Mouse (Mus musculus) lung, postnatal 10 days (tissue): ENCODE data around the gene Dusp28.

Experiments
- DNase-seq: peaks from one replicate; pipeline ENCODE4 v3.0.0; 2021

Gene Dusp28

DNA sequence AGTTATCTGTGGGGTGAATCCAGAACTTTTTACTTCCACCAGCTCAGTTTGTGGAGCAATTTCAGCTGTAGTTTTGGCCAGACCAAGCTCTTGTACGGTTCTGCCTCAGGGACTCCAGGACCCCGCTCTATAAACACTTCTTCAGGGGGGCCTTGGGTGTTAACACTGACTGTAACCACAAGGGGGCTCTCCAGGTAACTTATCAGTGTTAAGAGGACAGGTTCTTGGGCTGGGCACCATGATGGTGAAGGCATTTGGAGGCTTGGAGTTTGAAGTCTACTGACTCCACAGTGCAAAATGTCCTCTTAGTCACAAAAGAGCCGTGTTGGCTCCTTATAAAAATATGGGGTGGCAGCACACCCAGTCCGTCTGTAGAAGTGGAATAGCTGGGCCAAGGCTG, 2.3 kb downstream of the Dusp28 start:
- no peak for DNase-seq

DNA sequence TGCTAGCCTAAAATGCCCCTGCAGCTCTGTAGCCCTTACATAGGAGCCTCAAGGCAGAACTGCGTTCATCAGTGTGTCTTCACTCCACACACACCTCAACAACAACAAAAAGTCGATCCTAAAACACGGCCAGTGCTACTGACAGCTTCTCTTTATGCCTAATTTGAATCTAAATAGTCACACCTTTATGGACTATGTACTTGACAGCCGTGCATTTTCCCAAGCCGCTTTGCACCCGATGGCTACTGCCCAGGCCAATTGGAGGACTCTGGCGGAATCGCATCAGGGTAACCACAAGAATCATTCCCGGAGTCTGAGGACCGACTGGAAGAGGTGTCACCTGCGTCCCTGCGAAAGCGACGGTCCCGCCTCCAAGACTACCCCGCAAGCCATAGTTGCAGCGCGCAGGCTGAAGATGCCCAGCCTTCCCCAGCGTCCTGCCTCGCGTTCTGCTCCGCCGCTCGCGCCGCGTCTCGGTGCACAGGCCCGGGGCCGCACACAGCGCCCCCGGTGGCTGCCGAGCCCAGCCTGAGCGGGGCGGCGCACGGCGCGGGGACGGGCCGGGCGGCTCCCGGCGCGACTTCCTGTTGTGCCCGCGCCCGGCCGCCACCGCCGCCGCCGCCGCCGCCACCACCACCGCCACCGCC, 3.6 kb downstream of the Dusp28 start, which contains the start of gene Rnpepl1:
Gene Rnpepl1, plus strand, starts transcription at position 545 of the 647 bp plus-strand sequence.
- DNase-seq: peak; percentile 79

DNA sequence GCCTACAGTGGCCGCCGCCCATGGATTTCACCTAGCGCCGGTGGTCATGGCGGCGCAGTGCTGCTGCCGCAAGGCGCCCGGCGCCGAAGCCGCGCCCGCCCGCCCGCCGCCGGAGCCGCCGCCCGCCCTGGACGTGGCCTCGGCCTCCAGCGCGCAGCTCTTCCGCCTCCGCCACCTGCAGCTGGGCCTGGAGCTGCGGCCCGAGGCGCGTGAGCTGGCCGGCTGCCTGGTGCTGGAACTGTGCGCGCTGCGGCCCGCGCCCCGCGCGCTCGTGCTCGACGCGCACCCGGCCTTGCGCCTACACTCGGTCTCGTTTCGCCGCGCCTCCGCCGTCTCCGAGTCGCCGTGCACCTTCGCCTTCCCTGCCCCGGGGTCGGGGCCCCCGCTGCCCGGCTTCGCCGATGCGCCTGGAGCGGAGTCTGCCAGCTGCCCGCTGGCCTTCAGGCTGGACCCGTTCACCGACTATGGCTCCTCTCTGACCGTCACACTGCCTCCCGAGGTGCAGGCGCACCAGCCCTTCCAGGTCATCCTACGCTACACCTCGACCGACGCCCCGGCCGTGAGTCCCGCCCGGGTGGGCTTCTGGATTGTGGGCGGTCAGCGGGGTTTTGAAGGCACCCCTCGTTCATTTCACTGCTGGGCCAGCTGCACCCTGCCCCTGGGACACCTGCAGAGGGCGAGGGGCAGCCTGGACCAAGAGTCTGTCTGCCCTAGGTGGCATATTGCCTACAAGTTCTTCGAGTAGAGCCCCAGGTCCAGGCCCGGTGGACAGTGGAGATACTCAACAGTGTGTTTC, 4.3 kb downstream of the Dusp28 start:
- DNase-seq: peak; percentile 63

DNA sequence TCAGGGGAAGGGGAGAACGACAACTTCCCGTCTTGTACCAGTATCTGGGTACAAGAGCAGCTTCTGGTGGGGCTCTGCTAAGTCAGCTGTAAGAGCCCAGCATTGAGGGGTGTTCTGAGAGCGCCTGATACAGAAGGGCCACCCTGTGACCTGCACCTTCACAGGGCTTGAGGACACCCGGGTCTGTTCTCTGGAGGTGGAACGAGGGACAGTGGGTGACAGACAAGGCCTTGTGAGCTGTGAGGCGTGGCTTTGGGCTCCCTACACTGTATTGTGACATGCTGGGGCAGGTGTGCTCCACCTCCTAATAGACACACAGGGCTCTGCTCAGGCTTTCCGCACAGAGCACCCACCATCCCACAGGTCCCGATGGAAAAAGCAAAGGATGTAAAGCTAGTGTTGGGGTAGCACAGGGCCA, 4.9 kb downstream of the Dusp28 start:
- DNase-seq: no peak

DNA sequence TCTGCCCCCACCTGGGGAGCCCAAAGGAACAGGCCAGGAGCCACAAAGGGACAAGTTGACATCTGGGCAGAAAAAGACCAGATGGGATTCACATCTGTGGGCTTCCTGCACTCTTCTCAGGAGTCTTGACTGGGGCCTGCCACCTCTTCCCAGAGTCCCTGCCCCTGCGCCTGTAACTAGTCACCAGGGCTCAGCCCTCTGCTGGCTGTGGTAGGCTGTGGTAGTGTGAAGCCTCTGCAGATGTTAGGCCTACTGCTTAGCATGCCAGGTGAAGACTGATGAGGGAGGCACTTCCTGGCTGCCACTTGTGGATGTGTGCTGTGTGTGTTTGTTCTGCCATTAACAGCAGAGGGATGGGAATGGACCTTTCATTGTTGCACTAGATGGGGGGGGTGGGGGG, 5.5 kb downstream of the Dusp28 start:
- DNase-seq: no peak

DNA sequence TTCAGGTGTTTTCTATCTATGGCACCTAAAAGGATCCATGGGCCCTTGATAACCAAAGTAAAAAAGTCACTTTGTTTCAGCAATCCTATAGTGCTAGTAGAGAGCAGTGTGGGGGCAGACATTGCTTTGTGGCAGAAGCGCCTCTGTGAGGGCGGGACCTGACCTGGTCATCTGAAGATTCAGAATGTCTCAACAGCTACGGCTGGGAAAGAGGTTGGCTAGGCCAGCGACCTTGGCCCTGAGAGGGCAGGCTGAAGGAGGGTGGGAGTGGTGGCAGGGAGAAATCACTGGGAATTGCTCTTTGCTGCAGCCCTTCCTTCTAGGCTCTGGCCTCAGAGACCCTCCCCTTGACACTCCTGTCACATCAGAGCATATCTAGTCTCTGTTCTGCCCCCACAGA, 7.5 kb downstream of the Dusp28 start:
- DNase-seq: no peak

DNA sequence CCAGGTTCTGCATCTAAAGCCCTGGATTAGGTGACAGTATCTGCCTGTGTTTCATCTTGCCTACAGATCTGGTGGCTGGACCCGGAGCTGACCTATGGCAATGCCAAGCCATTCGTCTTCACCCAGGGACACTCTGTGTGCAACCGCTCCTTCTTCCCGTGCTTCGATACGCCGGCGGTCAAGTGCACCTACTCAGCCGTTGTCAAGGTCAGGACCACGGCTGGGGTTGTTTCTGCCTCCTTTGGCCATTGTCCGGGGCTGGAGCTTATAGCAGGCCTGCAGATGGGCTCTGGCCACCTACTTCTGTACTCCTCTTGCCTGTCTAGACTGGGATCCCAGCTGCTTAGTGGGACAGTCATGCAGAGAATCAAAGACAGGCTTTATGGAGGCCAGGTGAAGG, 8.2 kb downstream of the Dusp28 start:
- no peak for DNase-seq

DNA sequence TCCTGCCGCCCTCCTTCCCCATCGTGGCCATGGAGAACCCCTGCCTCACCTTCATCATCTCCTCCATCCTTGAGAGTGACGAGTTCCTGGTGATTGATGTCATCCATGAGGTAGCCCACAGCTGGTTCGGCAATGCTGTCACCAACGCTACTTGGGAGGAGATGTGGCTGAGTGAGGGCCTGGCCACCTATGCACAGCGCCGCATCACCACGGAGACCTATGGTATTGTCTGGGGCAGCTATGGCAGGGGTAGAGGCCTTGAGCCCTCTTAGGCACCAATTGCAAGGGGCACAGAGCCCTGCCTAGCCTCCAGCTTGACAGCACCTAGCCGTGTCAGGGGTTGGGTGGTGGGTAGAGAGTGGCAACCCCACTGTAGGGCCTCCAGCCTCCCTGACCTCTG, 9.9 kb downstream of the Dusp28 start:
- DNase-seq: no peak

DNA sequence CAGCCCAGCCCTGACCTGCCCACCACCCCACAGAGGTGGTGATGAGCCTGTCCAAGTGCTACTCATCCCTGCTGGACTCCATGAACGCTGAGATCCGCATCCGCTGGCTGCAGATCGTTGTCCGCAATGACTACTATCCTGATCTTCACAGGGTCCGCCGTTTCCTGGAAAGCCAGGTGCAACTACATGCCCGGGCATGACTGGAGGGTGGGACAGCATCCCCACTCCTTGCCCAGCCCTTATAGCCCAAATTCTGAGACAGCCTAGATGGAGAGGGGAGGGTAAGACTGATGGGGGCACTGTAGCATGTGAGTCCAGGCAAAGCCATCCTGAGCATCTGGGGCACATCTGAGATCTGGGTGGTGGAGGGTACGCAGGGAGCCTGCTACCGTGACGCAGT, 12.4 kb downstream of the Dusp28 start:
- no peak for DNase-seq

DNA sequence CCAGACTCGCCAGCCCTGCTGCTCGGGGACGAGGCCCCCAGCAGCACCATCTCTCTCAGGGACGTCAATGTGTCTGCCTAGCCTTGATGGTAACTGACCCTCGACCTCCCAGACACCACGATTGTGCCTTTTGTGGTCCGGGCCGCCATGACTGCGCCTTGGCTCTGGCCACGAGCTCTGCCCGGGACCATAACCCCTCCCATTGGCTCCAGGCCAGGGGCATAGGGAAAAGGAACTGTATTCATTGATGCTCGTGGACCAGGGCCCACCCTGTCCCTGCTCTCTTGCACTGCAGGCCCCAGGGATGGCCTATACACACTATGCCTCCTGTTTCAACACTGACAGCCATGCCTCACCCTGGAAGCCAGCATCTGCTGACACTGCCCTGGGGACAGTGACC, 13.0 kb downstream of the Dusp28 start:
- no peak for DNase-seq

DNA sequence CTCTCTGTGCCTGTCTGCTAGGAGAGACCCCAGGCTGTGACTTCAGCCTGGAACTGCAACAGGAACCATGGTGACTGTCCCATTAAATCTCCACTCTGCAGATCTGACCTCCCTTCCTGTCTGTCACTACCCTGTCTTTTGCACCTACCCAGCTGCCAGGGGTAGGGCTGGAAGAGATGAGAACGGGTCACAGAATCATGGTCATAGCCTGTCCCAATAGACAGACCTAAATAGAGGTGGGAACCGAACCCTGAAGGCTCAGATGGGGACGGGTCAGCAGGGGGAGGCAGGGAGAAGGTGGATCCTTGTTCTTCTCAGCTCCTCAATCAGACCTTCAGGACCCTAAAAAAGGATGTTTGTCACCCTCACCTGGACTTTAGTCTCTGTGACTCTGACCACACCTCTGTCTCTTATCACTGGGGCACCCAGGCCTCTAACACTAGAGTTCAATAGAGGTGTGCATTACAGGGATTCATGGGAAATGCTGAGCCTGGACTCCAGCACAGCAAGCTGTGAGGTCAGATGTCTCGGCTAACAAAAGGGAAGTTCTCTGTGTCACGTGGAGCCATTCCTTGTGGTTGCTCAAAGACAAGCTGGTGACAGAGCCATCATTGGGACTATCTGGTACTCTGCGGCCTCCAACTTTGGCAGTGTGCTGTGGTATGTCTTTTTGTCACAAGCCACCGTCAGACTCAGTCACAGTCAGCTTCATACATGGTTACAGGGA, 13.9 kb downstream of the Dusp28 start:
- no peak for DNase-seq

DNA sequence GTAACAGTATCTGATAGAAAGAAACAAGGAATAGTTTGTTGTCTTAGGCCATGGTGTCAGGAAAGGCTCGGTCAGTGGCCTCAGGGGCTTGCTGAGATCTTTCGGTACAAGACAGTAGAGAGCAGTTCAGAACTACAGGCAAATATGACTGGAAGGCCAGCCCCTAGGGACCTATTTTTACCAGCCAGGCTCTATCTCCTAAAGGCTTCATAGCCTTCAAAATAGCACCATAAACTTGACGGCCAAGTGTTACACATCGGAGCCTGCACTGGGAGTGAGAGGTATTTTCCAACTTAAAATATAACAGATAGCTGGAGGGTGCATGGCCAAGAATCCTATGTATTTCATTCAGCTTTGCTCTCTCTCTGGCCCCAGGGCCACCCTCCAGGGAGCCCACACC, 14.7 kb downstream of the Dusp28 start:
- no peak for DNase-seq

DNA sequence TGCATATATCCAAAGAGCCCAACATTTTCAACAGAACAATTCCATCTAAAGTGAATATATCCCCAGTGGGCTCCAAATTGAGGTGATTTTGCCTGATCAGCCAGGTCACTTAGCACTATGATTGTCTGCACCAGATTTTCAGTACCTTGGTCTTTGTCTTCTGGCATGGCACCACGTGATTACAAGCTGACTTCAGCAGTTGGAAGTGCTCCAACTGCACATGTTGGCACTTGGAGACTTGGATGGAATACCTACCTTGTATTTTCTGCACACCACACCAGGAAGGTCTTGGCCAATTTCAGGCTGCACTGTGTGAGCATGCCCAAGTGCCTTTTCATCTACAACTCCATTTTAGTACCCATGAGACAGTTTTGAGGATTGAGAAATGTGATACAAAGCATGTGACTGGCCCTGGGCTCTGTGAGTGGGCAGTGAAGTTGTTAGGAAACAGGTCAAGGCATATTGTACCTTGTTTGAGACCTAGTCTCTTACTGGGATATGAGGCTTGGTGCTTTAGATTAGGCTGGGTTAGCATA, 23.5 kb downstream of the Dusp28 start:
- DNase-seq: no peak

DNA sequence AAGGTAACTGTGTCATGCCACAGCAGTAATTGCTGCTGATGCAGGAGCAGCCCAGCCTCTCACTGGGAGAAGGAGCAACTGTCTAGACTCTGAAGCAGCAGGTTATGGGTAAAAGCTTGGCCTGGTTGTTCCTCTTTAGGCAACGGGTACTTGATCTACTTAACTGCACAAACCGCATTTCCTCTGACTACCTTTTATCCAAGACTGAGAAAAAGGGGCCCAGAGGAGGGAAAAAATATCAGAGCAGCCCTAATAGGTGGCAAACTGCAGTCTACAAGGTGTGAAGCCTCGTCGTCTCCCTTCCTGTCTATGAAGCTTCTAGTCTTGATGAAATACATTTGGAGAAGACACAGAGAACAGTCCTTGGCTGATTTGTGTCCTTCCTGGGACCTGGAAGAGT, 26.8 kb downstream of the Dusp28 start:
- no peak for DNase-seq

DNA sequence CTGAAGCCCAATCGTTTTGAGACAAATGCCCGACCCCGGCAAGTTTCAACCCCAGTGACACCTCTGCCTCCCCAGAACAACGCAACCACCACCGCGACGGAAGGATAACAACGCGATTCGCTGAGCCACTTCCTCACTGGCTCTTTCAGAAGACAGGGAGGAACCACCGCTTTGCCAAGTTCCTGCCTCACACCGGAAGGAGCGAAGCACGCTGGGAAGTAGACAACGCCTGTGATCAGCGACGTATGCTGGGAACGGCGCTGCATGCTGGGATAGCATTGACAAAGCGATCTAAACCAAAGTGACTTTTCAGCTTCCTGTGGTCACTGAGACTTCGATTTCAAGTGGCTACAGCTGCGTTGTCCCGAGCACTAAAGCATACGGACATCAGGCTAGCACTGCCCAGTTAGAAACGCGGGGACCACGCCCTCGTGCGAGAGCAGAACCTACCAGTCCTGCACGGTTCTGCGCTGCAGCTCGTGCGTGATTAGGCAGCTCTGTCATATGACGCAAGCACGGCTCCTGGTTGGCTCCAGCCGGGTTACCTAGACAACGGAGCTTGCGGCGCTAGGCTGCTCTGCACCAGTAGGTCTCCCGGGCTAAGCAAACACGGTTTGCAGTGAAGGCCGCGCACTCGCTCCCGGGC, 27.5 kb downstream of the Dusp28 start, which contains the start of gene Capn10:
Gene Capn10, plus strand, starts transcription at position 195 of the 646 bp plus-strand sequence.
- DNase-seq: peak; percentile 96

DNA sequence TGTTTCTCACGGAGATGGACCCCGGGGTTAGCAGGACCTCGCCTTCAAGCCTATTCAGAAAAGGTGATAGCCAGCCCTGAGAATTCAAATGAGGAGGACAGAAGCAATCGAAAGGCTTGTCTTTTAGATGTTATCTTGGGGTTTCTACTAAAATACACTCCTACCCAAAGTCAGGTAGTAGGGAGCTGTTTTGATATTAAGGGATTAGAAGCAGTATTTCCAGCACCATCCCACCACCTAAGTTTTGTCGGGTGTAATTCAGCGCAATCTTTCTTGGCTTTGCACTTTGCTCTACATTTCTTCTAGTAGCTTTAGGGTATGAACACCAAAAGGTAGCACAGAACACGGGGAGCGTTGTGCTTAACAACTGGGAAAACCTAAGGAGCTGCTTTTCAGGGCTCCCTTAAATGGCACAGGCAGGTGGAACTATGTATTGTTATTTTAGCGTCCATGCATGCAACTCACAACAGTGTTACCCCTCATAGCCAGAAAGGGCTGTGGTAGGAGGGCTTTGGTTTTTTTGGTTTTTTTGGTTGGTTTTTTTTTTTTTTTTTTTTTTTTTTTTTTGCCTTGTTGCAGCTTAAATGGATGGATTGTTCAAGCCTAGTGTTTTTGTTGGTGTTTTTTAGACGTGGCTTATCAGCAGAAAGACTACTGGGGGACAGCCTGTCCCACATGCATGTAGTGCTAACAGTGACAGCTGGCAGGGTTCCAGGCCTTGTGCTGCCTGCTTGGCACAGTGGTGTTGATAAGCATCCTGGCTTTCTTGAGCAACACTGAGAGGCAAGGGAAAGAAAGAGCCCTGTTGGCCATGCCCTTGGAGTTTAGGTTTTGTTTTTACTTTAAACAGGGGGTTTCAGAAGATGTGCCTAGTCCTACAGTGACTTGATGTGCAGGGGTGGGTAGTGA, 28.5 kb downstream of the Dusp28 start:
- peak; percentile 42 for DNase-seq

DNA sequence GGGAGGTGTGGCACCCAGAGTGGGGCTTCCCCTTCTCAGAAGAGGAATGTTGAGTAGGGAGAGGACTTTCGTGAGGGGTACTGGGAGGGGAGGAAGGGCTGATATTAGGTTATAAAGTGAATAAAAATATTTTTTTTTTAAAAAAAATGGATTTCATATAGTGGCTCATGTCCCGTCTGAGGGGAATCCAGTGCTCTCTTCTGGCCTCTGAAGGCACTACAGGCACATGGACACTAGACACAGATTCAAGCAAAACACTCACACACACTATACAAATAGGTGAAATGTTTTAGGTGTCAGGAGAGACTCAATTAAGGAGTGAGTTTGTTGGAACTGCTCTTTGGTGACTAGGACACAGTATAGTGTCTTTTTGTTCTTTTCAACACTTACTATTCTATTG, 29.2 kb downstream of the Dusp28 start:
- DNase-seq: no peak

DNA sequence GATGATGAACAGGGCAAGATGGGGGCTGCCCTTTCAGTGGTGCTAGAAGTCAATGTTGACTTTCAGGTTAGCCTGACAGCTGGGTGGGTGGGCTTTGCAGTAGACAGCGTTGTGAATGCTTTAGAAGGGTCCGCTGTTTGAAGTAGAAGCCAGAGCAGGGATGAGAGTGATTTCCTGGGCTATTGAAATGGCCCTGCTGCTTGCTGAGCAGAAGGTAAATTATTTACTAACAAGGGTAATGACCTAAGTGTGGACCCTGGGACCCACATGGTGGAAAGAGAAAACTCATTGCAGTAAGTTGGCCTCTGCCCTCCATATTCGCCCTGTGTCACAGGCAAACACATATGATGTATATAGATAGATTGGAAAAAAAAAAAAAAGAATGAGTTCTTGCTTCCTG, 29.7 kb downstream of the Dusp28 start:
- DNase-seq: no peak

DNA sequence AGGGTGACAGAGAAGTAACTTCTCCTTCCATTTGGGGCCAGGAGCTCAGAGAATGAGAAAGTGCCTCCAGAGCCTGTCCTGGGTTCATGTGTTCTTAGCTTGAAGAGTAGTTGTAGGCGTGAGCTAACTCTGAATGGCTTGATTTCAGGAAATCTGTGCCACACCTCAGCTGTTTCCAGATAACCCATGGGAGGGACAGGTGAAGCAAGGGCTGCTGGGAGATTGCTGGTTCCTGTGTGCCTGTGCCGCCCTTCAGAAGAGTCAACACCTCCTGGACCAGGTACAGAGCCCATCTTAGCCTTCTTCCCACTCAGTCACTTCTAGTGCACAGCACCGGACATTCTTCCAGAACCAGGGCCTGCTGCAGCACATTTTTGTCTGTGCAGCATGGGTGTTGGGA, 31.0 kb downstream of the Dusp28 start:
- no peak for DNase-seq

DNA sequence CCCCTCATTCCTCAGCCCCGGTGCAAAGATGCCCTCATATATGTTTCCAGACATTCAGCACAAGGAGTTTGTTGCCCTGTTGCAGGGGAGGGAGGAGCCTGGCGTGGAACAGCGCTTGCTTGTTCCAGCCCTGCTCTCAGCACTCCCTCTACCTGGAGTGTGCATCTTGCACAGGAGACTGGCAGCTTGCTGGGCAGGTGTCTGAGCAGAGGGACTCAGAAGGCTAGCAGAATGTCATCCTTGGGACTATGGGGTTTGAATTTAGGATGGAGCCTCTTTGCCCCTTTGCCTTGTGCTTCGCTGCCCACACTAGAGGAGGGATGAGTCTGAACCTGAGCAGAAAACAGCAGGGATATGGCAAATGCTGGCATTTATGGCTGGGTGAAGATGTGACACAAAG, 33.0 kb downstream of the Dusp28 start:
- DNase-seq: no peak

DNA sequence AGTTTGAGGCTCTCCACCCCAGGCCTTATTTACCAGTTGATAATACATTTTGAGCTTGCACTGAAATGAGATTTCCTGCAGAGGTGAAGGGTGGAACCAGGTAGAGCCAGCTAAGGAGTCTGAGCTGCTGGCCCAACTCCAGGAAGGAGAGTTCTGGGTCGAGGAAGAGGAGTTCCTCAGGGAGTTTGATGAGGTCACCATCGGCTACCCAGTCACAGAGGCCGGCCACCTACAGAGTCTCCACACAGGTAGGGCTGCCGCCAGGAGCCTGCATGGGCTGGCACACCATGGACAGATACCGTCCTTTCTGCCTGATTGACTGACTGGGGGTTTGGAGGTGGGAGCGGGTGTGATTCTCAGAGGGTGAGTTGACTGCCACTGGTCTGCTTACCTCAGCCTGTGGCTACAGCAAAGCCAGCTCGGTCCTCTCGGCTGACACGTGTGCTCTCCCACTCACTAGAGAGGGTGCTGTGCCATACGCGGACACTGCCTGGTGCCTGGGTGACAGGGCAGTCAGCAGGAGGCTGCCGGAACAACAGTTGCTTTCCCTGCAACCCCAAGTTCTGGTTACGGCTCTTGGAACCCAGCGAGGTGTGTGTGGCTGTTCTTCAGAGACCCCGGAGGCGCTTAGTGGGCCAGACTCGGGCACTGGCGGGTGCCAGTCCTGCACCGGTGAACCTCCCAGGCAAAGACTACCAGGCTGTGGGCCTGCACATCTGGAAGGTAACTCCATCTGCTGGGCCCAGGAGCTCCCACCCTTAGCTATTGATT, 36.6 kb downstream of the Dusp28 start:
- no peak for DNase-seq
